Mouse (Mus musculus) CH12.LX (cell line): ENCODE data around the gene Oma1.

ENCODE experiments used
- EP300 ChIP-seq: IDR thresholded peaks from 2 replicates; pipeline ENCODE4 v1.6.1; 2011; ENCODE audit warnings: low read length, improper control_type of control experiment
- MAZ ChIP-seq: IDR thresholded peaks from 2 replicates; pipeline ENCODE4 v1.6.1; 2012; ENCODE audit warnings: low read depth, mild to moderate bottlenecking, inconsistent platforms, low read length, improper control_type of control experiment, moderate library complexity

- TF ChIP-seq MAZ (no peak), EP300 (no peak)
Observed at GRCm38 (mm10) chr4:103303851-103304250, 9.8 kb upstream of the Oma1 start.
